Mouse (Mus musculus): ENCODE results near the gene Rnf212b. TPM values are rescaled to one million over a fixed set of nuclear protein-coding genes. Genes with fewer than 3 reads are reported as not detected.

Gene Rnf212b
- polyA plus RNA-seq, 2 experiments from 2014 or later, result not detected

DNA sequence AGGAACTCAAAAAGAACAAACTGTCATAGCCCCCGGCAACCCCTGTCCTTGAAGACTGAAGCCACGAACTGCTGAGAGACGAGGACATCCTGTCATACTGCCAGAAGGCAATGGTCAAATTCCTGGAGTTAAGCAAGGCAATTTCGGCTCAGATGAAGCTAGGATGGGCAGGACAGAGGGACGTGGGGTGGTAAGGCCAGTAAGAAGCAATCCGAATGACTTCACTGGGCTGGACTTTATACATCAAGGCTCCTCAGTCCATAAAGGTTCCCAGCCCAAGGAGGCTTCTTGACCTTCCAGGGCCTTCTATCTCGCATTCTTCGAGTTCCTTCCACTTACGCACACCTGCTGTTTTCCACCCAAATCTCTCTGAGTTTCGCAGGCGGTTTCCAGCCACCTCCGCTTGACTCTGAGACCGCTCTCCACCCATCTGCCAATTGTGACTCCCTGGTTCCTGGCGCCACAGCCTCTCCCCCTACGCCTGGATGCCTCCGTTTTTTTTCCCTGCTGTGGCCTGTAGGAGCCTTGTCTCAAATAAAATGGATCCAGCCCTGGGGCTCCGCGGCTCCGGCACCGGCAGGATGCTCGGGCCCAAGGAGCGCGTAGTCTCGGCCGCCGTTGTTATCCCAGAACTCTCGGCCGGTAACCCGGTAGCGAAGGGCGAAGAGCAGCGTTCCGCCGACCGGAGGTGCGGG is 62.0 kb downstream of the Rnf212b start:
- ATAC-seq, result peak; percentile 9

GRCm38 (mm10) chr14:54876539-54877047 is 62.7 kb downstream of the Rnf212b start:
- peak; percentile 71 for ATAC-seq

DNA sequence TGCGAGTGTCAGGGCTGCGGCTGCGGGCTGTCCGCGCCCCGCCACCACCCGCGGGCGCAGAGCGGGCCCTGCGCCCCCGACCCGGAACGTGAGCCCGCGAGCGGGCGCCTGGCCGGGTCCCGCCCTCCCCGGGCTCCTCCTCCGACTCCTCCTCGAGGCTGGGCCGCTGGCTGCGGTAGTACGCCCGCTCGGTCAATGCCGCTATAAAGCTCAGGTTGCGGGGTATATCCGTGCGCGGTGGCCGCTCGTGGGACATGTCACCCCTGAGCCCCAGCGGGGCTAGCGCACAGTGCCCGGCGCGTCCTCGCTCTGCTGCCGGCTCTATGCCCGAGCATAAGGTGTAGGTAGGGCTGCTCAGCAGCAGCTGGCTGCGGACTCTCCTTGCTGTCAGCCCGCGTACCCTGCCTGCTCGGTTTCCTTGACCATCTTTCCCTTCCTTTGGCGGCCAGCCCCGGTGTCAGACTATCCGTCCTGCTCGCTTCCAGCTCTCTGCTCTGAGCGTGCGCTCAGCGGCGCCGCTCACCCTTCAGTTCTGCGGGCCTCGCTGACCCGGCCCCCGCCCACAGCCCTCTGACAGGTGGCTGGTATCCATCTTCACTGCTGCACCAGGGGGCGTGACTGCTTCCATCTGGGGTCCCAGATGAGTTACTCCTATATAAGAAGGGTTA is 63.2 kb downstream of the Rnf212b start, which contains the start of gene Ppp1r3e:
Ppp1r3e (minus strand) TSS at position 503 of the 668 bp plus-strand sequence.
- peak; percentile 74 for ATAC-seq

GRCm38 (mm10) chr14:54883154-54884021 is 69.4 kb downstream of the Rnf212b start, which contains the start of the genes Bcl2l2 and Gm20521:
Gene Bcl2l2 (plus strand): TSS chr14:54883377.
Gene Gm20521 (plus strand): TSS chr14:54883441.
- no peak for ATAC-seq

- ATAC-seq, result no peak
Measured at GRCm38 (mm10) chr14:54884022-54884712, 70.2 kb downstream of the Rnf212b start.

DNA sequence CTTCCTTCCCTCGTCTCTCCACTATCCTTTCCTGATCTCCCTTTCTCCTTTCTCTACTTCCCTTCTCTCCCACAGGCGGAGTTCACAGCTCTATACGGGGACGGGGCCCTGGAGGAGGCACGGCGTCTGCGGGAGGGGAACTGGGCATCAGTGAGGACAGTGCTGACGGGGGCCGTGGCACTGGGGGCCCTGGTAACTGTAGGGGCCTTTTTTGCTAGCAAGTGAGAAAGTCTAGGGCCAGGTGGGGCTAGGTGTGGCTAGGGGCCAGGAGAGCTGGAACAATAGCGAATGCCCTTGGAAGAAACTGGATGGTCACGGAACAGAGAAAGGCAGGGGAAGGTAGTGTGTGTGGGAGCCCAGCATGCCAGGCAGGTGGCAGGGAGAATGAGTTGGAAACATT is 71.4 kb downstream of the Rnf212b start:
- no peak for ATAC-seq

GRCm38 (mm10) chr14:54892200-54892599 is 78.3 kb downstream of the Rnf212b start, which contains the start of gene Pabpn1:
Gene Pabpn1 (plus strand): TSS chr14:54892500.
- ATAC-seq, result no peak

DNA sequence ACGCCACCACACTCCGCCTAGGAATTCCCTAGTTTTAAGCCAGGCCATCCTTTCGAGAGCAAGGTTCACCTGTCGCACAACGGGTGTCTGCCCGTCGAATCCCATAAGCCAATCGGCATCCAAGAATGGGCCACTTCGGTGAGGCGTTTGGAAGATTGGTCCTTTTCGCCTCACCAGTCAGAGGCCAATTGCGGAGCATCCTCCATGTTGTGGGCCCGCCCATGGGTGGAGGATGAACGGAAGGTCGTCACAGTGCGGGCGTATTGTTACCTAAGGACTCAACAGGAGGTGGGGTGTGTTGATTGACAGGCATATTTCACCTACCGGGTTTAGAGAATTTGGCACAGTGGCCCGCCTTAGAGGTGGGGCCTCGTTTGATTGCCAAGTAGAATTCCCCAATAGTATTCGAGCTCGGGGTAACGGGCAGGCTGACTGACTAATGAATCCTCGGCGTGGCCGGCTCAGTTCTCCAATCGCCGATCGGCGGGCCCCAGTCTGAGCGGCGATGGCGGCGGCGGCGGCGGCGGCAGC is 79.8 kb downstream of the Rnf212b start:
- peak; percentile 99 for ATAC-seq

GRCm38 (mm10) chr14:54894296-54895151 is 80.6 kb downstream of the Rnf212b start:
- ATAC-seq, result no peak

DNA sequence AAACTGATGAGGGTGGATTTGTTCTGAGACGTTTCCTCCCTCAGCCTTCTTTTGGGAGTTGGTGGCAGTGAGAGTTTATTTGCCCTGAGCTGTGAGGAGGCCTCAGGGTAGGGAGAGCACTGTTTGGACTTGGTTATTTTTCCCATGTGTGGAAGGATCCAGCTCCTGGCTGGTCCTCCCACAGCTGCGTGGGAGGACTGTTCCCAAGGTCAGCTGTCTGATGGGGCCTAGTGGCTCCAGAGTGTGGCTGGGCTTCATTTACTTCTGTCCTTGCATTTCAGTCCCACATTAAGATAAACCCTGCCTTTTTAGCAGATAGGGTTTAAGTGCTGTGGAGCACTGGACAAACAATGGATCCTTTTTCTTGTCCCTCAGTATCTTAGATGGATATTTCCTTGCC is 83.5 kb downstream of the Rnf212b start:
- no peak for ATAC-seq

- peak; percentile 72 for ATAC-seq
Measured at GRCm38 (mm10) chr14:54900383-54900782, 86.4 kb downstream of the Rnf212b start.

DNA sequence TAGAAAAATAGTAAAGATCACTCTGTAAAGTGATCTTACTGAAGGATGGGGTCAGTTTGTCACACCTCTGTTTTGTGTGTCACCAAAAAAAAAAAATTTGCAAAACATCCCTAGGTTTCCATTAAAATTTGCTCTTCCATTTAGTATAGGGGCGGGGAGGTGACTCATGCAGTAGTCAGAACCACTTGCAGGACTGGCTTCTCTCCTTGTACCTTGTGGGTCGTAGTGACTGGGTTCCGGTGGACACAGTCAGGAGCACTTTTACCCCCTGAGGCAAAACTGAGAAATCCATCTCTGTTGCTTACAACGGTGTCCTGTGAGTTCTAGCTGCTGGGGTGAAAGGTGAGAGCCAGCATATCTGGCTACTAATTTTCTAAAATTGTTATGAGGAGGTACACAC is 89.7 kb downstream of the Rnf212b start:
- ATAC-seq, result no peak

Other genes with a start within 250 kb of the Rnf212b start
- under 1 TPM in 1 of 2 experiments, not detected in 1; 0.20 TPM for gene Ajuba, start 236.6 kb upstream of the Rnf212b start, polyA plus RNA-seq (2017; shearing (Covaris generic))
- gene 4931414P19Rik, start 208.1 kb upstream of the Rnf212b start, polyA plus RNA-seq (2017; shearing (Covaris generic)), result 1 to 10 TPM; 2.3 TPM
- 100 to 1,000 TPM; 178 to 210 TPM for gene Psmb5, start 196.1 kb upstream of the Rnf212b start, polyA plus RNA-seq (2017; shearing (Covaris generic))
- gene Psmb11, start 192.7 kb upstream of the Rnf212b start, polyA plus RNA-seq (2017; shearing (Covaris generic)), result not detected
- not detected for gene Gm17606, start 173.2 kb upstream of the Rnf212b start, polyA plus RNA-seq (2017; shearing (Covaris generic))
- gene Cdh24, start 172.8 kb upstream of the Rnf212b start, polyA plus RNA-seq (2017; shearing (Covaris generic)), result under 1 TPM; 0.16 to 0.31 TPM
- 10 to 100 TPM; 91.8 to 93.8 TPM for gene 1700123O20Rik, start 127.9 kb upstream of the Rnf212b start, polyA plus RNA-seq (2017; shearing (Covaris generic))
- gene Acin1, start 127.2 kb upstream of the Rnf212b start, polyA plus RNA-seq (2017; shearing (Covaris generic)), result 100 to 1,000 TPM; 136 to 148 TPM
- gene Gm29776, start 115.3 kb upstream of the Rnf212b start, polyA plus RNA-seq (2017; shearing (Covaris generic)), result not detected
- gene Cebpe, start 102.0 kb upstream of the Rnf212b start, polyA plus RNA-seq (2017; shearing (Covaris generic)), result not detected
- not detected for gene Slc7a8, start 32.2 kb upstream of the Rnf212b start, polyA plus RNA-seq (2017; shearing (Covaris generic))
- gene Homez, start 56.8 kb downstream of the Rnf212b start, polyA plus RNA-seq (2017; shearing (Covaris generic)), result 1 to 10 TPM; 5.1 to 8.0 TPM
- gene Ppp1r3e, start 63.4 kb downstream of the Rnf212b start, polyA plus RNA-seq (2017; shearing (Covaris generic)), result under 1 TPM in 1 of 2 experiments, not detected in 1; 0.93 TPM
- gene Bcl2l2, start 69.2 kb downstream of the Rnf212b start, polyA plus RNA-seq (2017; shearing (Covaris generic)), result 1 to 10 TPM; 1.5 to 2.4 TPM
- not detected for gene Gm20521, start 69.3 kb downstream of the Rnf212b start, polyA plus RNA-seq (2017; shearing (Covaris generic))
- 10 to 100 TPM; 22.8 to 30.8 TPM for gene Pabpn1, start 78.4 kb downstream of the Rnf212b start, polyA plus RNA-seq (2017; shearing (Covaris generic))
- gene Slc22a17, start 99.0 kb downstream of the Rnf212b start, polyA plus RNA-seq (2017; shearing (Covaris generic)), result 1 to 10 TPM in 1 of 2 experiments, under 1 TPM in 1; 0.52 to 1.1 TPM
- not detected for gene Efs, start 112.0 kb downstream of the Rnf212b start, polyA plus RNA-seq (2017; shearing (Covaris generic))
- gene Il25, start 118.6 kb downstream of the Rnf212b start, polyA plus RNA-seq (2017; shearing (Covaris generic)), result not detected
- gene Cmtm5, start 122.1 kb downstream of the Rnf212b start, polyA plus RNA-seq (2017; shearing (Covaris generic)), result under 1 TPM in 1 of 2 experiments, not detected in 1; 0.50 TPM
- gene Myh6, start 152.8 kb downstream of the Rnf212b start, polyA plus RNA-seq (2017; shearing (Covaris generic)), result not detected
- not detected for gene Gm17428, start 162.8 kb downstream of the Rnf212b start, polyA plus RNA-seq (2017; shearing (Covaris generic))
- not detected for gene Myh7, start 180.5 kb downstream of the Rnf212b start, polyA plus RNA-seq (2017; shearing (Covaris generic))
- gene Ngdn, start 201.3 kb downstream of the Rnf212b start, polyA plus RNA-seq (2017; shearing (Covaris generic)), result 100 to 1,000 TPM; 158 to 174 TPM

Data from activated CD4-positive, CD25-positive, alpha-beta regulatory T cell, adult 4 months (primary cell).